Mouse (Mus musculus) limb, embryonic 15.5 days (tissue): ENCODE results near the gene Ciapin1. TPM values are rescaled to one million over a fixed set of nuclear protein-coding genes. Genes with fewer than 3 reads are reported as not detected.

Experiments used
- ATAC-seq: fragments of 200-750 bp; cut with Nextera tagmentation; 2 replicates; pipeline ENCODE4 v1.8.0; 2017; ENCODE audit warnings: low read depth, moderate TSS enrichment; ENCODE audit not compliant: insufficient number of reproducible peaks, low FRiP score, low TSS enrichment
- H3K27ac ChIP-seq: fragments of 300-500 bp; sonication (generic); 2 replicates; pipeline ENCODE4 v1.5.1; 2015; ENCODE audit warnings: moderate library complexity, mild to moderate bottlenecking, inconsistent platforms
- H3K27me3 ChIP-seq: fragments of 300-500 bp; sonication (generic); 2 replicates; pipeline ENCODE4 v1.6.1; 2015; ENCODE audit warnings: inconsistent platforms
- H3K36me3 ChIP-seq: fragments of 300-500 bp; sonication (generic); 2 replicates; pipeline ENCODE4 v1.6.1; 2015; ENCODE audit warnings: inconsistent platforms
- H3K4me1 ChIP-seq: fragments of 300-500 bp; sonication (generic); 2 replicates; pipeline ENCODE4 v1.6.1; 2015; ENCODE audit warnings: inconsistent platforms
- H3K4me2 ChIP-seq: fragments of 300-500 bp; sonication (generic); 2 replicates; pipeline ENCODE4 v1.6.1; 2015; ENCODE audit warnings: mild to moderate bottlenecking, inconsistent platforms
- H3K4me3 ChIP-seq: fragments of 300-500 bp; sonication (generic); 2 replicates; pipeline ENCODE4 v1.5.1; 2015; ENCODE audit warnings: mild to moderate bottlenecking, inconsistent platforms
- H3K9ac ChIP-seq: fragments of 300-500 bp; sonication (generic); 2 replicates; pipeline ENCODE4 v1.6.1; 2015; ENCODE audit warnings: inconsistent platforms
- H3K9me3 ChIP-seq: fragments of 300-500 bp; sonication (generic); 2 replicates; pipeline ENCODE4 v1.6.1; 2016; ENCODE audit warnings: inconsistent platforms
- WGBS: fragments of 180-500 bp; shearing (Covaris S2); methylation state at CpG from one replicate; pipeline ENCODE4 v1.1.7; 2015; 5-methylcytosine and 5-hydroxymethylcytosine counted together
- polyA plus RNA-seq: library from polyadenylated mRNA; unstranded; fragments of >200 nt; fragmentation: Nextera tagmentation; extraction: Ambion mirVana; gene quantifications from 2 replicates; pipeline ENCODE4 v1.2.1, GENCODE M21; 2015

The Ciapin1 gene
- polyA plus RNA-seq, 1 experiment from 2014 or later, result 82.8 TPM

DNA sequence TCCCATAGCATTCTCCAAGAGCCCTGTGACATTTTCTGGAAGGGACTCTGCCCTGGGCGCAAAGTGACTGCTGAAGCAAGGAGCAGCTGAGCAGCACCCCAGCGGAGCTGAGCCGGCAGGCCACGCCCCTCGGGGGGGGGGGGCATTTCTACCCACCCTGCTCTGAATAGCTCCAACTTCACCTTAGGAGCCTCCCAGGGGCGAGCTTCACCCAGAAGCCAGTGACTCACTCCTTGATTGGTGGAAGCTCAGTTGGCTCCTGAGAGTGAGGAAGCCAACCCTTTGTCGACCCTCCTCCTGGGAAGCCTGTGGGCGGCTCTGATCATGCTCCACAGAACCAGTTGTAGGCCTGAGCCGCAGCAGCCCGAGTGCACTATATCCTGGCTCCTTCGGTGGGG lies 56.3 kb downstream of the Ciapin1 start:
- H3K4me3 ChIP-seq, result no peak overlapping the region
- H3K27ac ChIP-seq, result no peak overlapping the region
- H3K27me3 ChIP-seq, result no peaks in the 10 kb centered on the region
- no peak overlapping the region for H3K9ac ChIP-seq
- 9% methylated on average over 11 of the region's 11 CpGs for WGBS
- no peaks in the 10 kb centered on the region for H3K9me3 ChIP-seq
- no peaks in the 10 kb centered on the region for H3K36me3 ChIP-seq
- 0 out of 2 replicates have a peak overlapping the region, but pooled peaks have one; percentile 15 for H3K4me2 ChIP-seq
- 0 out of 2 replicates have a peak, but pooled peaks have one; percentile 40 for ATAC-seq
- peaks cover 29% of the 10 kb centered on the region for H3K4me1 ChIP-seq

DNA sequence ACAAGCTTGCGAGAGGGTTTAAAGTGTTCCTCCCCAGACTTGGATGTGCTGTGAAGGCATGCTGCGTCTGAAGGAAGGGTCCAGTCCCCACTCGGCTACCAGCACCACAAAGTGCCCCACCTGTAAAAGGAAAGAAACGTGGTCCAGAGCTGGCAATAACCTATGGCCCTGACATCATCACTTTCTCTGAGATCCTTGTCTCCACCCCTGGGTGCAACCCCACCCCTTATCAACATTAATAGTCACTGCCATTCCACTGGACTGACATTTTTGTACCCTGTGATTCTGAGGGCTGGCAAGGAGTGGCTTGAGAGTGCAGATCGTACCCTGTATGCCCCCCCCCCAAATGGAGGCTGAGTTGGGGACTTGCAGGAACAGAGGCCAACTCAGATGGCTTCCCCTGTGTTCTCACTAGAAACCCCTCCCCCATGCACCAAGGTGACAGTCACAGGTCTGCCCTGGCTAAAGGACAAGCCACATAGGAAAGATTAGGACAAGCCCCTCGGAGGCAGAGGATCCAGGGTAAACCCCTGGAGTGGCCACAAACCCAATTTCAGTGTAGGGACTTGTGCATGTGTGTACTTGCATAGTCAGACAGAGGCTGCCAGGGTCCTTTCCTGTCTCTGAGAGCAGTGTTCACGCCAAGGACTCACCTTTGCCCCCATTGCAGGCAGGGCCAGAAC lies 56.9 kb downstream of the Ciapin1 start:
- no peak for ATAC-seq
- H3K27ac ChIP-seq, result no peak overlapping the region
- H3K4me3 ChIP-seq, result no peak overlapping the region
- no peak overlapping the region for H3K9ac ChIP-seq
- no peak overlapping the region for H3K4me2 ChIP-seq
- peaks cover 29% of the 10 kb centered on the region for H3K4me1 ChIP-seq
- no peaks in the 10 kb centered on the region for H3K9me3 ChIP-seq
- H3K27me3 ChIP-seq, result no peaks in the 10 kb centered on the region
- H3K36me3 ChIP-seq, result no peaks in the 10 kb centered on the region
- WGBS, result 61% methylated on average over 7 of the region's 7 CpGs

DNA sequence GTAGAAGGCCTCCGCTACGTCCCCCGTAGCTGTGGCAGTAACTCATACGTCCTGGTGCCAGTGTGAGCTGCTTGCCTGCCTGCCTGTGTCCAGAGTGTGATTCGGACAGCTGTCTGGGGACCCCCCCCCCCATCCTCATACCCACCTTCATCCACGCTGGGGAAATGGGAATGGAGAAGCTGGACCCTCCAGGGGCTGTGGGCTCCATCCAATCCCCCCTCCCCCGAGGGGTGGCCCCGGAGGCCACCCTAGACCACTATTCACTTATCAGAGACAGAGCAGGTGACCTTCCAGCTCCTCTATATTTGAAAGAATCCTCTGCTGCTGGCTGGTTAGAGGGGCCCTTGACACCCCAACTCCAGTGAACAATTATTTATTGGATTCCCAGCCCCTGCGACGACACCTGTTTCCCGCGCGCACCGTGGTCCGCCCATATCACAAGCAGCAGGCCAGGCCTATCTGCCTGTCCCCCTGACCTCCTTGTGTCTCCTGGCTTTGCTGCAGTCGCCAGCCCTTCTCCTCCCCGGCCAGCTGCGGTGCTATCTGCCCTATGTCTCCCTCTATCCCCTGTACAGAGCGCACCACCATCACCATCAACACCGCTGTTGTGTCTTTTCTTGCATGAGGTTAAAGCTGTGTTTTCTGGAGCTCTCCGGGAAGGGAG lies 57.5 kb downstream of the Ciapin1 start:
- H3K36me3 ChIP-seq, result no peaks in the 10 kb centered on the region
- no peaks in the 10 kb centered on the region for H3K9me3 ChIP-seq
- no peak overlapping the region for H3K27ac ChIP-seq
- H3K4me3 ChIP-seq, result no peak overlapping the region
- no peak for ATAC-seq
- H3K4me2 ChIP-seq, result no peak overlapping the region
- no peaks in the 10 kb centered on the region for H3K27me3 ChIP-seq
- H3K4me1 ChIP-seq, result peaks cover 28% of the 10 kb centered on the region
- WGBS, result 87% methylated on average over 21 of the region's 21 CpGs
- H3K9ac ChIP-seq, result no peak overlapping the region

DNA sequence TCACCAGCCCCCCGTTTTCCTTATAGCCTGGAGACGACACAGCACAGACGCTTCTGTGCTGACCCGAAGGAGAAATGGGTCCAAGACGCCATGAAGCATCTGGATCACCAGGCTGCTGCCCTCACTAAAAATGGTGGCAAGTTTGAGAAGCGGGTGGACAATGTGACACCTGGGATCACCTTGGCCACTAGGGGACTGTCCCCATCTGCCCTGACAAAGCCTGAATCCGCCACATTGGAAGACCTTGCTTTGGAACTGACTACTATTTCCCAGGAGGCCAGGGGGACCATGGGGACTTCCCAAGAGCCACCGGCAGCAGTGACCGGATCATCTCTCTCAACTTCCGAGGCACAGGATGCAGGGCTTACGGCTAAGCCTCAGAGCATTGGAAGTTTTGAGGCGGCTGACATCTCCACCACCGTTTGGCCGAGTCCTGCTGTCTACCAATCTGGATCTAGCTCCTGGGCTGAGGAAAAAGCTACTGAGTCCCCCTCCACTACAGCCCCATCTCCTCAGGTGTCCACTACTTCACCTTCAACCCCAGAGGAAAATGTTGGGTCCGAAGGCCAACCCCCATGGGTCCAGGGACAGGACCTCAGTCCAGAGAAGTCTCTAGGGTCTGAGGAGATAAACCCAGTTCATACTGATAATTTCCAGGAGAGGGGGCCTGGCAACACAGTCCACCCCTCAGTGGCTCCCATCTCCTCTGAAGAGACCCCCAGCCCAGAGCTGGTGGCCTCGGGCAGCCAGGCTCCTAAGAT lies 58.4 kb downstream of the Ciapin1 start:
- H3K36me3 ChIP-seq, result no peaks in the 10 kb centered on the region
- H3K4me3 ChIP-seq, result no peak overlapping the region
- ATAC-seq, result no peak
- 93% methylated on average over 16 of the region's 16 CpGs for WGBS
- no peaks in the 10 kb centered on the region for H3K27me3 ChIP-seq
- H3K27ac ChIP-seq, result no peak overlapping the region
- peaks cover 21% of the 10 kb centered on the region for H3K4me1 ChIP-seq
- H3K9me3 ChIP-seq, result no peaks in the 10 kb centered on the region
- no peak overlapping the region for H3K9ac ChIP-seq
- no peak overlapping the region for H3K4me2 ChIP-seq

DNA sequence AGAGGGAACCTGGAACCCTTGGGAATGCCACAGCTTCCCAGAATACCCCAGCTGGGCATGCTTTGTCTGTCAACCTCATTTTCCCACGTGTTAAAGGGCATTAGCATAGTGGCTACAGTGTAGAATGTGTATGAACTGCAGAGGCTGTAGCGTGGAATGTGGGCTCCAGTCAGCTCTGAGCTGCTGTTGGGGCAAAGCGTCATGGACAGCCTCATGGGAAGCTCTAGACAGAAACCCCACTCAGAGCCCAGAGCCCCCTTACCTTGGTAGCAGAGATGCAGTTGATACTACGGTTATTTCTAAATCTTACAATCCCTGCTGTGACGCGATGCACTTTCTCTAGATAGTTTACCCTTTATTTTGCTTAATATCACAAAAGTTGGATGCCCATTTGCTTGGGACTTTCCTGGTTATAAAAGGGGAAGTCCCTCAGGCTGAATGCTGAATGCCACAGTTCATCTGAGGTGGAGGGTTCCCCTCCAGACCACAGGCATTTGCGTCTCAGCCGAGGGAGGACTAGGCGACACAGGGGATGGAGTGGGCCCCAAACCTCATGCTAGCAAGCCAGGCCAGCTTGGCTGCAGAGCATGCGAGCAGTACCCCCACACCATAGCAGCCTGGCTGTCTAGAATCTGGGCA lies 59.1 kb downstream of the Ciapin1 start:
- Histone ChIP-seq H3K4me1 (peaks cover 21% of the 10 kb centered on the region), H3K27ac (no peak overlapping the region), H3K9ac (no peak overlapping the region), H3K9me3 (no peaks in the 10 kb centered on the region), H3K36me3 (no peaks in the 10 kb centered on the region), H3K4me3 (no peak overlapping the region), H3K27me3 (no peaks in the 10 kb centered on the region), H3K4me2 (no peak overlapping the region)
- 65% methylated on average over 10 of the region's 10 CpGs for WGBS
- ATAC-seq, result no peak

DNA sequence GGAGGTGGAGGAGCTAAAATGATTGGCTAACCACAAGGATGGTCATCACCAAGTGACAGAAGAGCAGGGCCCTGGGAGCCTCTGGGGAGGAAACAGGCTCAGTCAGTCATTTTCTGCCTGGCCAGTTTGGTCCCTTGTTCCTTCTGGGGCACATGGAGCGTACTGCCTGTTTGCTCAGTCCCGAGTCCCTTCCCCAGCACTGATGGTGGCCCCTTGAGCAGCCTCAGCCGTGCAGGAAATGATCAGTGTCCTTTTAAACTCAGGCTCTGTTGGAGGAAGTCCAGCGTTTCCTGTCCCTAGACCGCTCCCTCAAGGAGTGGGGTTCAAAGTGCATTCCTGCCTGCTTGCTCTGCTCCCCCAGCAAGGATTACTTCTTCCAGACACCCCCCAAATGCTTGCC lies 59.7 kb downstream of the Ciapin1 start:
- no peak overlapping the region for H3K27ac ChIP-seq
- ATAC-seq, result 0 out of 2 replicates have a peak, but pooled peaks have one; percentile 17
- 31% methylated on average over 5 of the region's 5 CpGs for WGBS
- H3K9me3 ChIP-seq, result no peaks in the 10 kb centered on the region
- H3K4me3 ChIP-seq, result no peak overlapping the region
- no peaks in the 10 kb centered on the region for H3K36me3 ChIP-seq
- H3K27me3 ChIP-seq, result peaks cover 4% of the 10 kb centered on the region; the same call in 1 of the 2 replicates
- H3K9ac ChIP-seq, result no peak overlapping the region
- no peak overlapping the region for H3K4me2 ChIP-seq
- H3K4me1 ChIP-seq, result peaks cover 26% of the 10 kb centered on the region

DNA sequence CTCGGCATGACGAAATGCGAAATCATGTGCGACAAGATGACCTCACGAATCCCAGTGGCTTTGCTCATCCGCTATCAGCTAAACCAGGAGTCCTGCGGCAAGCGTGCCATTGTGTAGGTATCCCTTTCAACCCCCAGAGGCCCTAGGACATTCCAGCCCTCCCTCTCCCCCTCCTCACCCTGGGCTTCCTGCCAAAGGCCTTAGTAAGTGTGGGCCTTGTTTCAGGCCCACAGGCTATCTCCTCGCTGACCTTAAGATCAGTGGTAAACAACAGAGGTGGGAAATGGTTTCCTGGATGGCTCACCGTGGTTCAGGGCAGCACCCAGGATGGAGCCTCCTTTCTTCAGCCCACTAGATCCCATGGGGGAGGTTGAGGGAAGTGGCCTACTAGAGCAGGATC lies 60.1 kb downstream of the Ciapin1 start:
- H3K4me3 ChIP-seq, result no peak overlapping the region
- no peaks in the 10 kb centered on the region for H3K9me3 ChIP-seq
- no peak overlapping the region for H3K4me2 ChIP-seq
- peaks cover 8% of the 10 kb centered on the region; the same call in 1 of the 2 replicates for H3K27me3 ChIP-seq
- no peak for ATAC-seq
- no peak overlapping the region for H3K27ac ChIP-seq
- no peak overlapping the region for H3K9ac ChIP-seq
- 69% methylated on average over 10 of the region's 10 CpGs for WGBS
- H3K4me1 ChIP-seq, result peaks cover 27% of the 10 kb centered on the region
- no peaks in the 10 kb centered on the region for H3K36me3 ChIP-seq

DNA sequence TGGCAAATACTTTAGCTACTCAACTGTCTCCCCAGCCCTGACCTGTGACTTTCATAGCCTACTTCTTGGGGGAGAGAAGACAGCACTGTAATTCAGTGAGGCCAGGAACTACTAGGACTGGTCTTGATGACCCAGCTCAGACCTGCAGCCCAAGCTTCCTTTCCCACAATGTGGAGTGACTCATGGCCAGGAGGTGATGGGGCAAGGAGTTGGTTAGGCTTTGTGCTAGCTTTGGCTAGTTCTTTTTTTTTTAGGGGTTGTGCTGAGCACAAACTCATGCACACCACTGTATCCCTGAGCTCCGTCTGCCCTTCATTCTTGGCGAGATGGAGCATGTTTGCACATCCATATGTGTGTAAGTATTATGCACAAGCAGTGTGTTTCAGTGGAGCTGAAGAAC lies 61.8 kb downstream of the Ciapin1 start:
- Histone ChIP-seq H3K36me3 (no peaks in the 10 kb centered on the region), H3K4me1 (peaks cover 35% of the 10 kb centered on the region), H3K4me2 (no peak overlapping the region), H3K27me3 (peaks cover 21% of the 10 kb centered on the region; the same call in 1 of the 2 replicates), H3K9me3 (no peaks in the 10 kb centered on the region), H3K4me3 (no peak overlapping the region), H3K9ac (no peak overlapping the region), H3K27ac (no peak overlapping the region)
- 72% methylated on average over 2 of the region's 2 CpGs for WGBS
- no peak for ATAC-seq

DNA sequence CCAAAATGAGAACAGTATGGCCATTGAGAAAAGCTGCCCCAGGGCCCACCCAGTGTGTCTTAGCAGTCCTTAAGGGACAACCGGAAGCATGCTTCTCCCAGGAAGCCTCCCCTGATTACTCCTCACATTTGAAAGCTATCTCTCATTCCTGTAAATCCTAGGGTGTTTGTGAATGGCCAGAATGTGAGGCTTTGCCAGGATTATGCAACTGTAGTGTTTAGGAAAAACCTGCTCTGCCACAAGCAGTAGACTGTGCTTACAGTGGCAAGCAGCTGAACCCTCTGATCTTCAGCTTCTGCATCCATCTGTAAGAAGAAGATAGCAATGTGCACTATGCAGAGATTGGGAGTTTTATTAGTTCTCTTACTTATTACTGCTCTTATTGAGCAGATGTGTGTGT lies 63.6 kb downstream of the Ciapin1 start:
- no peak overlapping the region for H3K4me3 ChIP-seq
- 79% methylated on average over 1 of the region's 1 CpGs for WGBS
- H3K9me3 ChIP-seq, result no peaks in the 10 kb centered on the region
- peaks cover 40% of the 10 kb centered on the region for H3K4me1 ChIP-seq
- H3K36me3 ChIP-seq, result no peaks in the 10 kb centered on the region
- H3K9ac ChIP-seq, result no peak overlapping the region
- no peak overlapping the region for H3K27ac ChIP-seq
- H3K4me2 ChIP-seq, result no peak overlapping the region
- H3K27me3 ChIP-seq, result peaks cover 25% of the 10 kb centered on the region; the same call in 1 of the 2 replicates
- no peak for ATAC-seq

DNA sequence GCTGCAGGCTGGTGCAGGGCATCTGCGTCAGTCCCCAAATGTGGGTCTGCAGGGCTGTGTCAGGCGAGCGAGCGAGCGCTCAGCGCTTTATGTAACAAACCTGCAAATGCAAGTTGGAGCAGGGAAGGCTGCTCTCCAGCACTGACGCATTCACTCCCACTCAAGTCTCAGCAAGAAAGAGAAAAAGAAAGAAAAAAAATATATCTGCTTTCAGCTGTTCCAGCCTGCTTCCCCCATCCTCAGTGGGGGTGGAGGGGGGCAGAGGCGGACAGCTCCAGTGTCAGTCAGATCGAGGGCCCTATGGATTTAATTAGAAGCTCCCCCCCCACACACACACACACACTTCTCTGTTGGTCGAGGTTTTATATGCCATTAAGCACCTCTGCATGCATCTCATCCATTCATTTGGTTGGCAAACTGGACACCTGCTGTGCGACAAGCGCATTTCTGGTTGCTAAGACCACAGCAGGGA lies 64.4 kb downstream of the Ciapin1 start:
- Histone ChIP-seq H3K36me3 (no peaks in the 10 kb centered on the region), H3K27me3 (peaks cover 25% of the 10 kb centered on the region; the same call in 1 of the 2 replicates), H3K27ac (no peak overlapping the region), H3K9me3 (no peaks in the 10 kb centered on the region), H3K4me1 (peaks cover 35% of the 10 kb centered on the region), H3K4me2 (no peak overlapping the region), H3K4me3 (no peak overlapping the region), H3K9ac (no peak overlapping the region)
- 19% methylated on average over 12 of the region's 12 CpGs for WGBS
- no peak for ATAC-seq

DNA sequence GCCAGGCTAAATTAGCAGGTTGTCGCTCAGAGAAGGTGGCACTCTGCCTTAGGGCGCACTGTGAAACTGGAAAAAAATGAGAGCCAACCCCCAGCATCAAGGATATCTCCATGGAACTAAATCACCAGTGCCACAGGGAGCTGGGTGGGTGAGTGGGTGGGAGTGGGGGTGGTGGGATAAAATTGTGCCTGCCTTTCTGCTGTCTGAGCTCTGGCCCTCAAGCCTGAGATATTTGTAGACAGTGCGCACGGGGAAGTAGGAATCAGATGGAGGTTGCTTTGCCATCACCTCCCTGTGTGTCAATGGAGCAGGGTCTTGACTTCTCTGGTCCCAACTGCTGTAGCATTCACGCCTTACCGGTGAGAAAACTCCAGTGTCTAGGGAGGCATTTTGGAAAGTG lies 65.1 kb downstream of the Ciapin1 start:
- Histone ChIP-seq H3K9me3 (no peaks in the 10 kb centered on the region), H3K4me2 (no peak overlapping the region), H3K9ac (no peak overlapping the region), H3K36me3 (no peaks in the 10 kb centered on the region), H3K4me3 (no peak overlapping the region; the same call in 1 of the 2 replicates), H3K27me3 (peaks cover 25% of the 10 kb centered on the region; the same call in 1 of the 2 replicates), H3K4me1 (peaks cover 28% of the 10 kb centered on the region), H3K27ac (no peak overlapping the region)
- no peak for ATAC-seq
- WGBS, result 54% methylated on average over 6 of the region's 6 CpGs
